Mouse (Mus musculus): ENCODE measurements at regions not wholly inside any gene's neighbourhood (a gene's known extent, or its start where the extent isn't known, plus 50 kb on each side); places are given as distances from the start of the nearest gene placed in this dataset.

- TF ChIP-seq POLR2A (IDR thresholded peaks at IDR 0.05; ENCODE audit: insufficient read depth, low read depth, low read length): no peak
- no peak for TF ChIP-seq CTCF (IDR thresholded peaks at IDR 0.05; ENCODE audit: insufficient read depth, low read depth, low read length)
These were observed 517.7 kb downstream of the Cntnap4 start for GRCm38 (mm10) chr8:113087586-113087985.
